Mouse (Mus musculus): ENCODE results near the gene Fgfr2.

Gene Fgfr2

DNA sequence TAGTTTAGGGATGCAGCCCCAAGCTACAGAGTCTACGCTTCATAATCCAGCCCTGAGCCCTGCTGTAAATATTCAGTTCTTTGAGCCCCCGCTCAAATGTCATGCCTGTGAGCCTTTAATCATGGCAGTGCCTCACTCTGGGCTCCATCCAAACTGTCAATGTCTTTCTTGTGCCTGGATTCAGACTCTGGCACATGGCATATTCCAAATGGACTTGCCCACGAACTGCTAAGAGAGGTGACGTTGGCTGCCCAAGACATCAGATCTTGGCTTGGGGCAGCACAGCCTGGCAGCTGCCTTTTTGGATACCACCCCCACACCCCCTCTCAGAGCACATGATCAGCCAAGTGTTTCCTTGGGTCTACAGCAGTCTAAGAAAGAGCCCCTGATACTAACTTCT is 2902.5 kb downstream of the Fgfr2 start:
- no peak for DNase-seq (ENCODE audit: low read depth, low spot score)

GRCm38 (mm10) chr7:130219844-130220243 is 2903.3 kb downstream of the Fgfr2 start:
- DNase-seq (ENCODE audit: low read depth, low spot score) = no peak

- no peak for DNase-seq (ENCODE audit: low read depth, low spot score)
Measured at GRCm38 (mm10) chr7:130216272-130216671, 2906.9 kb downstream of the Fgfr2 start.

DNA sequence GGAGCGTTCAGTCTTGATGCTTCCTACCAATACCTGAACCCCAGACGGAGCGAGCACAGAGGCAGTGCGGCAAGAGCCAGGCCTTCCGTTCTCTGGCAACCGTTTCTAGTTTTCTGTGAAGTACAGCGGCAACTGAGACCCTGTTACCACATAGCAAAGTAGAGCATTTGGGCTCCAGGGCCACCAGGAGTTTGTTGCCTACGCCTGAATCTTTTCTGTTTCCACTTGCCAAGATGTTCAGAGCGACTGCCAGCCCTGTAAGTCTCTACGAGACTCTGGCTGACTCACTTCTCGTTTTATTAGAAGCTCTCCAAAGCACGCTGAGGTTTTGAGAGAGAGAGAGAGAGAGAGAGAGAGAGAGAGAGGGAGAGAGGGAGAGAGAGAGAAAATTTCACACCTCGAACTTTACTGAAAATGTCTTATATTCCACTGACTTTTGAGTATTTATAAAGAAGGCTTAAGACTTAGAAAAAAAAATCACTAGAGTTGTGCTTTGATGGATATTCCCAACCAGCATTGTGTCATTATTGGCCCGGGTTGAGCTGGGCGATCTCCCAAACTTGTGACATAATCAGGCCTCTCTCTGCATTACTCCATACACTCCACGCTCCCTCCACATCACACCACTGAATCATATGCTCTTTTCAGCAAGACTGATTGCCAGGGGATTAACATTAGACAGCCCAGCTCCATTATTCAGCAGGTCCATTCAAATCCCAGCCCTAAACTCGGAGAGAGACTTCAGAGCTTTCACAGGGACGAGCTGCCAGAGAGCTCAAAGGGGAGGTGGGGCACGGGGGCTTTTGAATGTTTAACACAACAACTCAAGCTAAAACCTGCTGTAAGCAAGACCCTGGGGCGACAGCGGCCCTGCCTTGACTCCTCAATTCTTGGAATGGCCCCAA is 2907.6 kb downstream of the Fgfr2 start:
- DNase-seq (ENCODE audit: low read depth, low spot score) = peak; percentile 61

DNA sequence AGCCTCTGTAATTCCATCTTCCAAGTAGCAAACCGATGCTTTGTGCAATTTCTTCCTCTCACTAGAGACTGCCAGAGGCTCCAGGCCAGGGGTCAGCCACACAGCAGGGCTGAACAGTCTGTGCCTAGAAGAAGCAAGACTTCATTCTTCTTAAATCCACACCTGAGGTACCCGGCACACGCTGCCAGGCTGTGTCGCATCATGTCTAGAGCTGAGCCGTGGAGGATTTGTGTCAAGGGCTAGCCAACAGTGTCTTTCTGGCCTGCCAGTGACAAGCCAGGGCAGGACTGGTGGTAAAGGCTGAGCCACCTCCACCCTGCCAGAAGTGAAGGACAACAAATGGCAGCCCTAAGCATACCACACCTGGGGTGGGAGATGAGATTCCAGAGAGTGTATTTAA is 2910.0 kb downstream of the Fgfr2 start:
- DNase-seq (ENCODE audit: low read depth, low spot score) = no peak

DNA sequence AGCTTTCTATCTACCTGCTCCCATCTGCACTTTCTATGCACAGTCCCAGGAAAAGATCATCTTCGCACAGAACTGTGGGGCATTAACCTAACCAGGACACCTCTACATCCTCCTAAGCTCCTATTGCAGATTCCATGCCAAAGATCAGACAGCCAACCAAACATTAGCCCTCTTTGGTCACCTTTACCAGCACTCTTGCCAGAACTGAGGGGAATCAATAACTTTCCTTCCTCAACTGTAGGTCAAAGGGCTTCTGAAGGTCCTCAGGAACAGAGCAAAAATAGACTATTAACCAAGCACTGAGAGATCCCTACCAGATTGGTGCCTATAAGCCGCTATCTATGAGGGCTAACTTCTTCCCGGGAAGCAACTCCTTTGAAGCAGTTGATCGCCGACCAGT is 2911.7 kb downstream of the Fgfr2 start:
- DNase-seq (ENCODE audit: low read depth, low spot score) = no peak

DNA sequence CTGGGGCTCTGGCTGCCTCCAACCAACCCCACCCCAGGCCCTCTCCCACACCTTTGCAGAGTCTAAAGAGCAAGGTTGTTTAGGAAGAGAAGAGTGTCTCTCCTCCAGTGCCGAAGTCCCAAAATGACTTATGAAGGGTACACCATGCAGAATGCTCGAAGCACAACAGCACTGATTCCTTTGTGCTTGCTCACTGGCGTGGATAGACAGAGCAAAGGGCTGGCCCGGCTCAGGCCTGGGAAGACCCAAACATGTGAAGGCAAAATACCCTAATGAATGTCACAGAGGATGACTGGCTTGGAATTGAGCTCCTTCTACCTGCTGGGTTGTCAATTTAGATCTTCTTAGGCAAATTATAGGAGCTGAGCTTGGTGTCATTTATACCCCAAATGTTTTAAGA is 2914.5 kb downstream of the Fgfr2 start:
- DNase-seq (ENCODE audit: low read depth, low spot score) = no peak

GRCm38 (mm10) chr7:130206181-130206582 is 2917.0 kb downstream of the Fgfr2 start:
- DNase-seq (ENCODE audit: low read depth, low spot score) = no peak

DNA sequence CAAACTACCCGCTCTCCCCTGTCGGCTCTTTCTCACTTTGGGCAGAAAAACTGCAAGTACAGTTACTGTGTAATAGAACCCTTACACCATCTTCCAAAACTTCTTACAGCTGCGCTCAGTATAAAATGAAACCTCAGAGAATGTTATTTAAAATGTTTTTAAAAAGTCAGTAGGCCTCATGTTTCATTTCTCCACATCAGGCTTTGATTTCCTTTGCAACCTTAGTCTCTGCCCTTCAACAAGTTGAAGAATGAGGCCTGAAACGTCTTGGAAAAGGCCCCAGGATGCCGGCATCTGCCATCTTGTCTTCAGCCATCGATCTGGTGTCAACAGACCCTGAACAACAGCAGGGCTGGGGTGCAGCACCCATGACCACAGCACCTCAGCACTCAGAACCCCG is 2918.0 kb downstream of the Fgfr2 start:
- DNase-seq (ENCODE audit: low read depth, low spot score) = no peak

GRCm38 (mm10) chr7:130201020-130201419 is 2922.1 kb downstream of the Fgfr2 start:
- DNase-seq (ENCODE audit: low read depth, low spot score) = no peak

- no peak for DNase-seq (ENCODE audit: low read depth, low spot score)
Measured at GRCm38 (mm10) chr7:130199951-130200350, 2923.2 kb downstream of the Fgfr2 start.

DNA sequence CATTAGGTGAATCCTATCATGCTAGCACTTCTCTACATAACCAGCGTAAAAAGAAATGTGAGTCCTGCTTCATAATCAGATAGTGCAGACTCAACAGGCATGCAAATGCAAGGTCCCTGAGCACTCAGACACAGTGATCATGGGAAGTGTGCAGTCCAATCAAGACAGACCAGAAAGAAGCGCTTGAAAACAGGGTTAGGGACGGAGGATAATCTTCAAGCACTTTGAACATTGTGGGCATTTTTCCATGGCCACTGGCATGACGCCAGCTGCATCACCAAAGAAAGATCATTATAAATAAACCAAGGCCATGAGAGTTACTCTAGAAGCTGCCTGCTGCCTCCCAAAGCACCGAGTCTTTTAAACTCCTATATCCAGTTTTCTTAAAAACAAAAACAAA is 2923.8 kb downstream of the Fgfr2 start:
- DNase-seq (ENCODE audit: low read depth, low spot score) = no peak

DNA sequence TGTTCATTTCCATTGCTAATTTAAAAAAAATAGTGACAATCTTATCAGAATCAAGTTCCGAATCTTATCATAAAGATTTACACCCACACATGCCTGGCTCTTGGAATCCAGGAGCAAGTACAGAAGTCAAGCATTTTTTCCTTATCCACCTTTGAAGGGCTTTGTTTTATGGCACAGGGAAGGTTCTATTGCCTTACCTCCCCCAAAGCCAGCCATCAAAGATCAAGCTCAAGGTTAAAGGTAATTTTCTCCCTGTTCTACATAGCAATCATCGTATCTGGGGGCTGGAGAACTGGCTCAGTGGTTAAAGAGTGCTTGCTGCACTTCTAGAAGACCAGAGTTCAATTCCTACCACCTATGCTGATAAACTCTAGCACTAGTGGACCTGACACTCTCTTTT is 2928.1 kb downstream of the Fgfr2 start:
- DNase-seq (ENCODE audit: low read depth, low spot score) = no peak

GRCm38 (mm10) chr7:130190329-130190975 is 2932.7 kb downstream of the Fgfr2 start:
- no peak for DNase-seq (ENCODE audit: low read depth, low spot score)

GRCm38 (mm10) chr7:130189901-130190300 is 2933.2 kb downstream of the Fgfr2 start:
- no peak for DNase-seq (ENCODE audit: low read depth, low spot score)

DNA sequence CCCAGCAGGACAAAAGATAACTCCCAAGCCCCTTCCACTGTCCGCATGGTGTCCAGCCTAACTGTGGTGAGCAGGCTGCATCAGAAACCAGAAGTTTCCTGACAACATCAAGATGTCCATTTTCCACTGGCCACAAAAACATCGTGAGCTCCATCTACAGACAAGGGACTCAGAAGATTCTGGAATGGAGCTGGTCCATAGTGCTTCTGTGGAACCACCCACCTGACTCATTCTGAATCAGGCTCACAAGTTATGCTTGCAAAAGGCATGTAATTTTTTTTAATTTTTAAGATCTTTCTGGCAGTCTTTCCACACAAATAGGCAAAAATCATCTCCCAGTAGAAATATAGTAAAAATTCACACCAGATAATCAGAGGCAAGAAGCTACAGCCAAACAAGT is 2935.0 kb downstream of the Fgfr2 start:
- no peak for DNase-seq (ENCODE audit: low read depth, low spot score)

DNA sequence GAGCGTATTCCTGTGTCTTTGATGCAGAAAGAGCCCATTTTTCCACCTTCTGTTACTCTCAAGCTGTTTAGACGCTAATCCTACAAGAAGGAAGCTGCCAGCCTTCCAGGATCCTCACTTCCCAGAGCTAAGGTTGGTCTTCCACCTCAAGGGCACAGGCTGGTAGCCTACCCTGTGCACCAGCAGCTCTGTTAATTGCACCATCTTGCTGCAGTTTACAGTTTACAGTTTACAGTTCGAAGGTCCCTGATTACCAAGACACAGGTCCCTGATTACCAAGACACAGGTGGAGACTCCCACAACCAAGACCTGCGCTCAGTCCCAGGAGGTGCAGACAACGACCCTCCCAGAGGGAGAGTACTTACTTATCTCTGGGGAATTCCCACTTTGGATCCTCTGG is 2938.3 kb downstream of the Fgfr2 start:
- DNase-seq (ENCODE audit: low read depth, low spot score) = no peak

DNA sequence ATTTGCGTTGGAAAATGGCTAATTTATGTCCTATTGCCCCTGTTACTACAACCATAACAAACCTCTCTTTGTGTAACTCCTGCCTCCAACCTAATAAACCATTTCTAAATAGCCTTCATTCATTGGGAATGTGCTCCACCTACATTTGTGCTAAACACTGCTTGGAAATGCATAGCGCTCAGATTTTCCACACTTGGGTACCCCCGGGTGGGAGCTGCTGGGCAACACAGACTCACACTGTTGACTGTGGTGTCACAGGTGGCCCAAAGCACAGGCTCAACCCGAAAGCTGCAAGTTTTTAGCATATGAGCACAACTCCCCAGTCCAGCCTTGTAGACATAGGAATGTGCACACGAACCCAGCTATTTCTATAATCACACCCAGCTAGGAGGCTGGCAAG is 2939.2 kb downstream of the Fgfr2 start:
- no peak for DNase-seq (ENCODE audit: low read depth, low spot score)

DNA sequence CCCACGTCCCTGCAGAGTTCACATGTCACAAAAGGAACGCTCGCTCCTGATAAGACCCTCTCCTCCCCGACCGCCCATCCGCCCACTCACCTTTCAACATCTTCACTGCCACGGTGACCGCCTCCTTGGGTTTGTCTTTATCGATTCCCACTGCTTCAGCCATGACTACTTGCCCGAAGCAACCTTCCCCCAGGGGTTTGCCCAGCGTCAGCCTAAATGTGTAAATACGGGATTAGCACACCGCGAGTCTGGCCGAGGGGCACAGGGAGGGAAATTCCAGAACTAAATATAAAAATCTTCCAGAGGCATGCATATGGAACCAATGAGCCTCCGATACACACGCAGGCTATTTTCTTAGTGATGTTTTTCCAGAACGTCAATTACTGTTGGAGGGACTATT is 2940.6 kb downstream of the Fgfr2 start:
- DNase-seq (ENCODE audit: low read depth, low spot score) = no peak

DNA sequence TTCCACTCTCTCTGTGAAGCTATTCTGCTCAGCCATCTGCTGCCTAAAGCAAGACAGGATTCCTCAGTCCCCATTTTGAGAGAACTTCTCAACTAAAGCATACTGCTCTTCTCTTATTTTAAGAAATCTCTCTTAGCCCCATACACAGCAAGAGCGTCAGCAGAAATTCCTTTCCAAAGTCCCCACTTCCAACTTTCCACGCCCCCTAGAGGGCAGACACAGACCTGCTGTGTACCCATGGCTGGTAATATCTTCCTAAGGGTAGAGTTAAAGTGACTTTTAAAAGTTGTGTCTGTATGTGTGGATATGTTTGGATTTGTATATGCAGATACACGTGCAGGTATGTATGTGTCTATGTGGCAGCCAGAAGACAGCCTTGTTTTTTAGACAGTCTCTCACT is 2944.2 kb downstream of the Fgfr2 start:
- DNase-seq (ENCODE audit: low read depth, low spot score) = no peak

GRCm38 (mm10) chr7:130177009-130177408 is 2946.1 kb downstream of the Fgfr2 start:
- no peak for DNase-seq (ENCODE audit: low read depth, low spot score)

DNA sequence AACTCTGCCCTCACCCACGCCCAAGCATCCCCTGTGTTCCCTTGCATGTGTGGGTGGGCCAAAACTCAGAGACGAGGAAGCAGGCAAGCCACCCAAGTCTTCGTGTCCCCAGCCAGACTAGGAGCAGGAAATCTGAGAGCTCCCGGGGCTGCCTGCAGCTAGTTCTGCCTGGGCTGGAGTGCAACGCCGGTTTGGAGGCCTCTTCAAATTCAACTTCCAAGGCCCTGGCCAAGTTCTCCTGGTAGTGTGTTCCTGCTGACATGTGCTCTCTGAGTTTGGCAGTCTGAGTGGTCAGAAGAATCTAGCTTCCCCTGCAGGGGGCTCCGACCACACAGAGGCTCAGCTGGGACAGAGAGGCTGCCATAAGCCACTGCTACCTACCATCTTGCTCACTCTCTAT is 2948.6 kb downstream of the Fgfr2 start:
- no peak for DNase-seq (ENCODE audit: low read depth, low spot score)

DNA sequence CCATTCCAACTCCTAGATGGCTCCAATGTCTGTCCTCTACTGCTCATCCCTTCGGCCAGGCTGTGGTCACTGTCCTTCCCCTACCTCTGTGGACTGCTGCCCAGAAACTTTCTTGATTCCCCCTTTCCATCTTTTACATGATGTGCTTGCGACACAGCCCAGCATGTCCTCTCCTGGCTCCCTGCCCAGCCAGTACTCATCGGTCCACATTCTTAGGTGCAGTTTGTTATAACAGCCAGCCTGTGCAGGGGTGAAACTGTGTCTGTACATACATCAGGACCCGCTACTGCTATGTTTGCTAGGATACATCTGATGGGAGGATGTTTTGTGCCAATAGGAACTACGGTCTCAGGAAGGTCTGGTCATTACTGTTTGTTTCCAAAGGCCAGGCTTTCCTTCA is 2949.2 kb downstream of the Fgfr2 start:
- no peak for DNase-seq (ENCODE audit: low read depth, low spot score)
